Mouse (Mus musculus) heart, adult 2 months (tissue): Measurements from ENCODE around the gene Cox7a1. TPM values are rescaled to one million over a fixed set of nuclear protein-coding genes. Genes with fewer than 3 reads are reported as not detected.

Experiments
- DNase-seq, 2 experiments: peaks; one replicate each; pipeline ENCODE4 v3.0.0; 2021
- H3K27ac ChIP-seq: fragments of 200-600 bp; 2 replicates; pipeline ENCODE4 v1.8.1; 2022
- H3K27me3 ChIP-seq: fragments of 200-500 bp; 2 replicates; pipeline ENCODE4 v1.6.1; 2012; ENCODE audit warnings: mild to moderate bottlenecking, low read length, inconsistent platforms, mixed read lengths; ENCODE audit not compliant: control insufficient read depth, insufficient read depth
- H3K36me3 ChIP-seq: fragments of 200-500 bp; 2 replicates; pipeline ENCODE4 v1.6.1; 2012; ENCODE audit warnings: low read length, inconsistent platforms; ENCODE audit not compliant: control insufficient read depth, insufficient read depth
- H3K4me1 ChIP-seq: fragments of 200-500 bp; 2 replicates; pipeline ENCODE4 v1.6.1; 2011; ENCODE audit warnings: low read length; ENCODE audit not compliant: control insufficient read depth, insufficient read depth
- H3K4me3 ChIP-seq: fragments of 200-600 bp; 2 replicates; pipeline ENCODE4 v1.8.1; 2022
- H3K79me2 ChIP-seq: fragments of 200-500 bp; replicated peaks from 2 replicates; pipeline ENCODE4 v1.6.1; 2012; ENCODE audit warnings: mild to moderate bottlenecking, inconsistent platforms, low read length, moderate library complexity, mixed read lengths; ENCODE audit not compliant: control insufficient read depth, insufficient read depth
- H3K9ac ChIP-seq: fragments of 200-500 bp; 2 replicates; pipeline ENCODE4 v1.6.1; 2012; ENCODE audit warnings: low read depth, mild to moderate bottlenecking, control low read depth, inconsistent platforms, low read length, mixed read lengths
- CTCF ChIP-seq: fragments of 200-600 bp; IDR thresholded peaks from 2 replicates; pipeline ENCODE4 v1.8.1; 2022; ENCODE audit warnings: antibody characterized with exemption, mild to moderate bottlenecking, moderate library complexity
- EP300 ChIP-seq: fragments of 200-500 bp; IDR thresholded peaks from 2 replicates; pipeline ENCODE4 v1.6.1; 2011; ENCODE audit warnings: low read depth, low read length, control low read depth; ENCODE audit not compliant: insufficient read depth
- POLR2A ChIP-seq: fragments of 200-500 bp; IDR thresholded peaks from 2 replicates; pipeline ENCODE4 v1.6.1; 2011; ENCODE audit warnings: mild to moderate bottlenecking, low read depth, low read length, control low read depth; ENCODE audit not compliant: insufficient read depth
- WGBS: fragments of 180-500 bp; shearing (Covaris S2); methylation state at CpG from one replicate; pipeline ENCODE4 v1.1.7; 2018; 5-methylcytosine and 5-hydroxymethylcytosine counted together
- intact Hi-C: fragments of 180-260 bp; cut with DNase I; formaldehyde crosslinking; loops from one replicate; pipeline ENCODE4 v1.15.1; 2025
- polyA plus RNA-seq: library from polyadenylated mRNA; depleted of rRNA; stranded (reverse); fragments of >200 nt; gene quantifications from 2 replicates; pipeline ENCODE4 v1.2.3, GENCODE M21; 2012
- total RNA-seq, 2 experiments: library from RNA; stranded (reverse); gene quantifications; 2 replicates each; pipeline ENCODE4 v1.2.3; 2021

Gene Cox7a1
- total and polyA plus RNA-seq, 3 experiments = 2,213 to 3,278 (median 2,711) TPM

GRCm38 (mm10) chr7:30217277-30217676 lies 33.3 kb downstream of the Cox7a1 start:
- Histone ChIP-seq H3K27ac (no peak overlapping the region), H3K4me1 (peaks cover 6% of the 10 kb centered on the region), H3K4me3 (no peak overlapping the region), H3K79me2 (no peaks in the 10 kb centered on the region), H3K9ac (no peak overlapping the region), H3K36me3 (no peaks in the 10 kb centered on the region), H3K27me3 (no peaks in the 10 kb centered on the region)
- TF ChIP-seq POLR2A (no peak), CTCF (no peak), EP300 (no peak)
- intact Hi-C loops = loop anchor here (5.0 kb wide), 3 partner anchors 35 to 400 kb away; partner anchors contain the start of genes Cox7a1, Zfp382 and Zfp790
- 63% methylated on average over 2 of the region's 2 CpGs for WGBS
- no peak for DNase-seq

GRCm38 (mm10) chr7:30219293-30220007 lies 35.5 kb downstream of the Cox7a1 start:
- Histone ChIP-seq H3K27me3 (no peaks in the 10 kb centered on the region), H3K27ac (peak overlapping the region; percentile 69), H3K4me1 (peaks cover 6% of the 10 kb centered on the region), H3K36me3 (no peaks in the 10 kb centered on the region), H3K9ac (peak overlapping the region; percentile 68), H3K4me3 (peak overlapping the region; percentile 54), H3K79me2 (no peaks in the 10 kb centered on the region)
- 4% methylated on average over 16 of the region's 16 CpGs for WGBS
- DNase-seq = peak; percentile 56 to 68
- intact Hi-C loops = loop anchor here (5.0 kb wide), 3 partner anchors 37 to 402 kb away; partner anchors contain the start of genes Cox7a1, Zfp382 and Zfp790
- no peak for TF ChIP-seq CTCF
- TF ChIP-seq POLR2A = no peak
- TF ChIP-seq EP300 = no peak

GRCm38 (mm10) chr7:30220008-30220356 lies 36.0 kb downstream of the Cox7a1 start:
- TF ChIP-seq EP300 (no peak), CTCF (no peak), POLR2A (no peak)
- peak overlapping the region; percentile 54 for H3K4me3 ChIP-seq
- H3K36me3 ChIP-seq = no peaks in the 10 kb centered on the region
- 20% methylated on average over 11 of the region's 11 CpGs for WGBS
- intact Hi-C loops = no loop called here
- H3K79me2 ChIP-seq = no peaks in the 10 kb centered on the region
- peaks cover 6% of the 10 kb centered on the region for H3K4me1 ChIP-seq
- H3K27ac ChIP-seq = peak overlapping the region; percentile 69; the same call in 1 of the 2 replicates
- no peaks in the 10 kb centered on the region for H3K27me3 ChIP-seq
- peak in 1 of 2 experiments; percentile 12 for DNase-seq
- peak overlapping the region; percentile 68 for H3K9ac ChIP-seq

GRCm38 (mm10) chr7:30221433-30221832 lies 37.5 kb downstream of the Cox7a1 start:
- Histone ChIP-seq H3K9ac (no peak overlapping the region), H3K4me3 (no peak overlapping the region), H3K79me2 (no peaks in the 10 kb centered on the region), H3K27ac (no peak overlapping the region), H3K27me3 (no peaks in the 10 kb centered on the region), H3K4me1 (peaks cover 6% of the 10 kb centered on the region), H3K36me3 (no peaks in the 10 kb centered on the region)
- 74% methylated on average over 3 of the region's 3 CpGs for WGBS
- DNase-seq = no peak
- intact Hi-C loops = no loop called here
- TF ChIP-seq CTCF (no peak), POLR2A (no peak), EP300 (no peak)

- no peak overlapping the region for H3K9ac ChIP-seq
- peaks cover 4% of the 10 kb centered on the region for H3K4me1 ChIP-seq
- no peaks in the 10 kb centered on the region for H3K36me3 ChIP-seq
- no peak overlapping the region for H3K27ac ChIP-seq
- DNase-seq = no peak
- H3K79me2 ChIP-seq = no peaks in the 10 kb centered on the region
- WGBS = 95% methylated on average over 5 of the region's 5 CpGs
- TF ChIP-seq POLR2A (no peak), EP300 (no peak), CTCF (no peak)
- H3K4me3 ChIP-seq = no peak overlapping the region
- H3K27me3 ChIP-seq = no peaks in the 10 kb centered on the region
- intact Hi-C loops = no loop called here
Observed at GRCm38 (mm10) chr7:30222205-30222604, 38.3 kb downstream of the Cox7a1 start.

- DNase-seq = no peak
- no peak for TF ChIP-seq POLR2A
- no peak for TF ChIP-seq CTCF
- no peak for TF ChIP-seq EP300
- Histone ChIP-seq H3K9ac (no peak overlapping the region), H3K36me3 (no peaks in the 10 kb centered on the region), H3K4me1 (peaks cover 2% of the 10 kb centered on the region; the same call in 1 of the 2 replicates), H3K79me2 (no peaks in the 10 kb centered on the region), H3K27ac (no peak overlapping the region), H3K4me3 (no peak overlapping the region), H3K27me3 (no peaks in the 10 kb centered on the region)
- intact Hi-C loops = no loop called here
- 97% methylated on average over 12 of the region's 12 CpGs for whole genome bisulfite sequencing
Observed at GRCm38 (mm10) chr7:30224206-30224605, 40.3 kb downstream of the Cox7a1 start.
